Comparison of ENCODE assay signal across 12 mouse cellular contexts in the genomic region with DNA sequence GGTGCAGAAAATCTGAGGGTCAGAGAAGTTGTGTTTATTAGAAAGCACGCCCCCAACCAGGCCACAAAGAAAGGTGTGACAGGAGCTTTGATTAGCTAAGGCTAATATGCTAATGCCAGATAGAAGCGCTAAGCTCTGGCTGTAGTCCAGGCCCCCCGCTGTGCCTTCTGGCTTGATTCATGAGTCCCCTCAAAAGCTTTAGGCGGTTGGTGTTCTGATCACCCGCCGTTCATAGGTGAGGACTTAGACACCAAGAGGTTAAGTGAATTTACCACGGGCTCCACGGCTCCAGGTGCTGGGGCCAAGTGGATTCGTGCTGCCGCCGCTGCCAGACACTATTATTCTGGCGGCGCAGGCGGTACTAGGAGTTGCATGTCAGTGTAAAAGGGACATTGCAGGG.
DNase-seq lines count a peak whose midpoint lies in the region; ATAC-seq lines count a peak whose summit lies in the region.
"Had no signal": no experiment of that assay in that cellular context is flagged by ENCODE, and none has a peak within 500 bp of the region (broad histone marks: within the 10 kb centered on the region; RNA-seq: fewer than 3 reads in every experiment).

No protein-coding gene starts in this region.

- peak; percentile 36 for DNase-seq in embryo, embryonic 10.5 days (ENCODE audit: low spot score)
- DNase-seq in embryo, embryonic 10 days (ENCODE audit: low spot score): no peak
- peak; percentile 73 to 77 for DNase-seq in cerebellum, adult 18-20 months
- DNase-seq in adrenal gland, postnatal 14 days: no peak
- DNase-seq in urinary bladder, postnatal 36 days (ENCODE audit: low spot score in 2 of 2): no peak
- DNase-seq: heart, postnatal 36 days; kidney, postnatal 4 days had no signal

- under 1% methylated on average over 14 of the region's 14 CpGs for WGBS in forebrain, embryonic 15.5 days
- 2% methylated on average over 14 of the region's 14 CpGs for WGBS in midbrain, embryonic 16.5 days
- WGBS in kidney, embryonic 14.5 days: 7% methylated on average over 14 of the region's 14 CpGs

- H3K4me2 ChIP-seq in forebrain, embryonic 15.5 days (replicated peaks): peak overlapping the region; percentile 19
- H3K4me2 ChIP-seq in midbrain, embryonic 16.5 days (ENCODE audit: low read length): peak overlapping the region; percentile 7; the same call in 1 of the 2 replicates
- no peak overlapping the region for H3K4me2 ChIP-seq in kidney, embryonic 14.5 days (replicated peaks; ENCODE audit: low read depth, low read length)

- H3K9ac ChIP-seq in forebrain, embryonic 15.5 days (replicated peaks): no peak overlapping the region
- 0 out of 2 replicates have a peak overlapping the region, but pooled peaks have one; percentile 31 for H3K9ac ChIP-seq in midbrain, embryonic 16.5 days (ENCODE audit: low read depth, low read length)
- no peak overlapping the region for H3K9ac ChIP-seq in kidney, embryonic 14.5 days (ENCODE audit: low read depth, low read length)

- no peaks in the 10 kb centered on the region for H3K9me3 ChIP-seq in forebrain, embryonic 15.5 days
- no peaks in the 10 kb centered on the region for H3K9me3 ChIP-seq in midbrain, embryonic 16.5 days (replicated peaks; ENCODE audit: control insufficient read depth, low read length, poor library complexity, severe bottlenecking)
- no peaks in the 10 kb centered on the region for H3K9me3 ChIP-seq in kidney, embryonic 14.5 days (ENCODE audit: control insufficient read depth, low read length)

- no peak overlapping the region for H3K4me3 ChIP-seq in forebrain, embryonic 15.5 days
- H3K4me3 ChIP-seq in midbrain, embryonic 16.5 days (ENCODE audit: low read depth, low read length): no peak overlapping the region
- no peak overlapping the region for H3K4me3 ChIP-seq in kidney, embryonic 14.5 days (ENCODE audit: low read length)

- H3K27me3 ChIP-seq in forebrain, embryonic 15.5 days: no peaks in the 10 kb centered on the region
- no peaks in the 10 kb centered on the region for H3K27me3 ChIP-seq in midbrain, embryonic 16.5 days (ENCODE audit: control insufficient read depth, insufficient read depth, low read depth, low read length)
- peaks cover 9% of the 10 kb centered on the region for H3K27me3 ChIP-seq in kidney, embryonic 14.5 days (ENCODE audit: control insufficient read depth, insufficient read depth, low read length)

- no peaks in the 10 kb centered on the region for H3K36me3 ChIP-seq in forebrain, embryonic 15.5 days
- no peaks in the 10 kb centered on the region for H3K36me3 ChIP-seq in midbrain, embryonic 16.5 days (ENCODE audit: control insufficient read depth, insufficient read depth, low read length)
- no peaks in the 10 kb centered on the region for H3K36me3 ChIP-seq in kidney, embryonic 14.5 days (ENCODE audit: control insufficient read depth, insufficient read depth, low read length)

- ATAC-seq in forebrain, embryonic 15.5 days (replicated peaks): 0 out of 2 replicates have a peak, but pooled peaks have one; percentile 17
- no peak for ATAC-seq in midbrain, embryonic 16.5 days
- no peak for ATAC-seq in kidney, embryonic 14.5 days (ENCODE audit: low FRiP score, low TSS enrichment)
- ATAC-seq: lung, postnatal 0 days; Patski had no signal

- H3K27ac ChIP-seq in forebrain, embryonic 15.5 days (replicated peaks): no peak overlapping the region
- no peak overlapping the region for H3K27ac ChIP-seq in midbrain, embryonic 16.5 days (ENCODE audit: low read length)
- H3K27ac ChIP-seq in kidney, embryonic 14.5 days (ENCODE audit: low read depth, low read length): no peak overlapping the region

- peaks cover 18% of the 10 kb centered on the region for H3K4me1 ChIP-seq in forebrain, embryonic 15.5 days
- H3K4me1 ChIP-seq in midbrain, embryonic 16.5 days (ENCODE audit: control insufficient read depth, insufficient read depth, low read length): peaks cover 10% of the 10 kb centered on the region
- no peaks in the 10 kb centered on the region for H3K4me1 ChIP-seq in kidney, embryonic 14.5 days (ENCODE audit: control insufficient read depth, insufficient read depth, low read length)

Comparison
In these comparisons a context has a peak if more than half of its experiments do, and no peak if none do; other contexts are left out.
1. DNase-seq: peak in embryo, embryonic 10.5 days (single experiment) and cerebellum, adult 18-20 months (2 of 2); none in embryo, embryonic 10 days (single experiment), adrenal gland, postnatal 14 days (single experiment) and urinary bladder, postnatal 36 days (0 of 2).